Mouse (Mus musculus) right cerebral cortex, adult 2 months (tissue): ENCODE results near the gene Tmem163.

Source experiments
- DNase-seq, 2 experiments: peaks; one replicate each; pipeline ENCODE4 v3.0.0; 2021 to 2022; ENCODE audit warnings: low spot score in 2 of 2

Tmem163 gene

GRCm38 (mm10) chr1:127500219-127500618, 179.1 kb downstream of the Tmem163 start:
- peak; percentile 91 for DNase-seq

- no peak for DNase-seq
Measured at GRCm38 (mm10) chr1:127498746-127499145, 180.6 kb downstream of the Tmem163 start.

GRCm38 (mm10) chr1:127496737-127497543, 182.4 kb downstream of the Tmem163 start:
- DNase-seq = peak; percentile 49 to 51

- DNase-seq = peak in 1 of 2 experiments; percentile 69
Measured at GRCm38 (mm10) chr1:127487161-127487560, 192.2 kb downstream of the Tmem163 start.

GRCm38 (mm10) chr1:127484826-127485225, 194.5 kb downstream of the Tmem163 start:
- peak; percentile 56 to 65 for DNase-seq

- DNase-seq = no peak
Measured at GRCm38 (mm10) chr1:127484188-127484587, 195.2 kb downstream of the Tmem163 start.

DNA sequence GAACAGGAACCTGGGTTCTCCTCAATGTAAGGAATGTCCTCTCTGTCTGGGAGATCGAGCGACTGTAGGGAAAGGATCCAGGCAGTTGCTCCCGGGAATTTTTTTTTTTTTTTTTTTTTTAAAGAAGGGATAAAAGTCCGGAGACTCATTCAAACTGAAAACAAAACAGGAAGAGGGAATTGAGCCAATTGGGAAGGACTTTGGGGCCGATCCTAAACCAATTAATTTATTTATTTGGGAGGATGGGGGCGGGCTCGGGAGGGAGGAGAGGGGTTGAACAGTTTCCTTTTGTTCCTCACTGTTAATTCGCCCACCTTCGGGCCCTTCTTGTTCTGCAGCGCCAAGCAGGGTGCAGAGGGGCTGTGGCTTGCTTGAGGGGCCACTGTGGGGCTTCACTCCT, 196.4 kb downstream of the Tmem163 start:
- DNase-seq = no peak

- no peak for DNase-seq
Measured at GRCm38 (mm10) chr1:127475756-127476155, 203.6 kb downstream of the Tmem163 start.

- DNase-seq = no peak
Measured at GRCm38 (mm10) chr1:127470175-127470574, 209.2 kb downstream of the Tmem163 start.

GRCm38 (mm10) chr1:127467238-127467637, 212.1 kb downstream of the Tmem163 start:
- DNase-seq = no peak

DNA sequence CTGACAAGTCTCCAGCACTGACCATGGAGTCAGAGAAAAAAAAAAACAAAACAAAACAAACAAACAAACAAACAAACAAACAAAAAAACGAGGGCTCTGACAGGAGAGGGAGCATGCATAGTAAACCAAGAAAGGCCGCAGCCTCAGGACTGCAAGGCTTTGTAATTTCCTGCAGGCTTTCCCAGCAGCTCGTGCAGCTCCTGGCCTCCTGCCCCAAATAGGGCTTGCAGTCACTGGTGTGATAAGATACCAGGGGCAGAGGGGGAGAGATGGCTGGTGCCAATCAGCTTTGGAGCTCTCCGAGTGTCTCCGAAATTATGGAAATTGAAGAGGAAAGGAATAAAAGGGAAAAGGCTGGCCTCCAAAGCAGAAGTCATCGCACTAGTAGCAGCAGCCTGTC, 214.1 kb downstream of the Tmem163 start:
- DNase-seq = no peak

DNA sequence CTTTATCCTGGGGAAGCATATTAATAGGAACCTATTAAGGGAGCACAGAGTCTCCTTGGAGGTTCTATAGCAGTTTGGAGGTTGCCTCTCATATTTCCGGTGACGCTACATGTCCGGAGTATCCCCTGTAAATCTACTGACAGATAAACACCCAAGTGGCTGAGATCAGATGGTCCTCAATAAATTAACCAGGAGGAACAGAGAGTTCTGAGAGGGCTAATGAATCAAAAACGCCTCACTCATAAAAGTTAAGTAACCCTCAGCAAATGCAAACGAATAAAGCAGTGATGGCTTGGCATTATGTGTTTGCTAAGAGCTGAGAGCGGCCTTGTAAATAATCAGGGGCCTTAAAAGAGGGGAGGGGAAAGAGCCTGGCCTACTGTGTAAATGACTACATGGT, 215.3 kb downstream of the Tmem163 start:
- no peak for DNase-seq

DNA sequence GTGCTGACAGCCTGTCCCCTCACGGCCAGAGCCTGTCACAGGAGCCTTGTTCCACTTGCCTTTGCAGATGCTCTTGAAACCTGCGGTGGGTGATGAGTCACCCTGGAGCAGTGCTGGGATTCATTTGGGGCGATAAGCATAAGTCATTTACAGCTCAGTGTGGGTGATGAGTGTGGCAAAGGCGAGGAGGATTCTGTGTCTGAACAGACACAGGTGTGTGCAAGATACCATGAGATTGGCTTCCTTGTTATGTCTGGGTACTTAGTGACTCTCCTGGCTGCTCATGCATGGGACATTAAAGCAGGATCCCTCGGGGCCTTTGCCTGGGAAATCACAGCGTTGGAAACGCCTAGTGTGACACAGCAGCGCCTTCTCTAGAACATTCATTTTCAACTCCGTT, 218.3 kb downstream of the Tmem163 start:
- peak; percentile 42 to 49 for DNase-seq

DNA sequence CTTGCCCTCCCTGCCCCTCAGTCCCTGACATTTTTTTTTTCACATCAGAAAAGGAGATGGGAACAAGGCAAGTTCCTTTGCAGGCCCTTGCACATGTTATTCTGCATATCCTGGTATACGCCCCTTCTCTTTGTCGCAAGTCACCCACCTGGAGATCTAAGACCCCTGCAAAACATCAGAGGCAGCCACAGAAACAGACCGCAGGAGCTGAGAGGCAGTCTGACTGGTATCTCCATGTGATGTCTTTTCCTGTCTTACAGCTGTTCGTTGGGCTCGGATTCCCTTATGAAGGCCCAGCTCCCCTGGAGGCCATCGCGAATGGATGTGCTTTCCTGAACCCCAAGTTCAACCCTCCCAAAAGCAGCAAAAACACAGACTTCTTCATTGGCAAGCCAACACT, 219.8 kb downstream of the Tmem163 start:
- no peak for DNase-seq

DNA sequence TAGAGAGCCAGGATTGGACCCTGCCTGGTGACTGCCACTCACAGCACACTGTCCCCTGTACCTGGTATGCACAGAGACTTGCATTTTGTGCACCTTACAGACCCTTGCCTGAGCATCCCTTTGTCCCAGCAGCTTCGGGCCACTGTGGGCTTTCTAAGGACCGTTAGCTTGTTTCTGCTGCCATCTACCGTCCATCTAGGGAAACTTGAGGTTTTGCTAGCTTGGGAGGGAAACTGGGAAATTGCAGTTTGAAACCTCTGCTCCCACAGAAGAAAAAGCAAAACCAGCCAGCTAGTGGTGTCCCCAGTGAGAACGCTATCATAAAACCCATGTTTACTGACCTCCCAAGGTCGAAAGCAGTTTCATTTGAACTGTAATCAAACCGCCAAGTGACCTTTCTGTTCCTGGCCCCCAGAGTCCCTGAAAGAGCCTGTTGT, 220.3 kb downstream of the Tmem163 start:
- peak; percentile 70 to 74 for DNase-seq

DNA sequence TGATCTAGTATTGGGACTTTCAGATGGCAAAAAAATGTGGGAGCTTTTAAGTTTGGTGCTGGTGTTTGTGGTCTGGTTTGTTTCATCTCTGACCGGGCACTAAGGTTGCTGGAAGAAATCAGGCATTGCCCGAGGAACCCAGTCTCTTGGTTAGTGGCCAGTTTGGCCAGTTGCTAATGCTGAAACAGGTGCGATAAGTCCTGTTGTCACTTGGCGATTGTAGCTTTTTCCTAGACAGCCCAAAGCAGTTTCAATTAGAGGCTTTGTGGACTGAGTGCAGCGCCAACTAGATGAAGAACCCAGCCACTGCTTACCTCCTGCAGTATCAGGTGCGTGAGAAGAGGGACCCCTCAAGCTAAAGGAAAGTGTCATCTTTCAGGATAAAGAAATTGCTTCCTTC, 226.0 kb downstream of the Tmem163 start:
- no peak for DNase-seq

- DNase-seq = no peak
Measured at GRCm38 (mm10) chr1:127444836-127445485, 234.4 kb downstream of the Tmem163 start.

- no peak for DNase-seq
Measured at GRCm38 (mm10) chr1:127442880-127443877, 236.2 kb downstream of the Tmem163 start.

GRCm38 (mm10) chr1:127441736-127442135, 237.6 kb downstream of the Tmem163 start:
- DNase-seq = no peak

DNA sequence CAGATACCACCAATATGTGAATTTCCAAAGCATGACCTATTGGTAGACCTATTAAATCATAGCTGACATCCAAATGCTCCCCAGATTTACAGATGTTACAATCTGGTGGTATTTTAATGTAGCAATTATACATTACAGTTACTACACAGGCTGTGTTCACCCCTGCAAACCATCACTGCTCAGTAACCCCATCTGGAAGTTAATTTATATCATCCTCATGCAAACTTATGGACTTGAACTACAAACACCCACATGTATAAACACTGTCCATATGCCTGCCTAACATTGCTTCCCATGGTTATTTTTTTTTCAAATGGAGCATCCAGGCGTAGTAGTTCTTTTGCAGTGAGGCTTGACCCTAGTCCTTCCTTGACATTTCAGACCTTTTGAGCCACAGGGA, 238.3 kb downstream of the Tmem163 start:
- no peak for DNase-seq

DNA sequence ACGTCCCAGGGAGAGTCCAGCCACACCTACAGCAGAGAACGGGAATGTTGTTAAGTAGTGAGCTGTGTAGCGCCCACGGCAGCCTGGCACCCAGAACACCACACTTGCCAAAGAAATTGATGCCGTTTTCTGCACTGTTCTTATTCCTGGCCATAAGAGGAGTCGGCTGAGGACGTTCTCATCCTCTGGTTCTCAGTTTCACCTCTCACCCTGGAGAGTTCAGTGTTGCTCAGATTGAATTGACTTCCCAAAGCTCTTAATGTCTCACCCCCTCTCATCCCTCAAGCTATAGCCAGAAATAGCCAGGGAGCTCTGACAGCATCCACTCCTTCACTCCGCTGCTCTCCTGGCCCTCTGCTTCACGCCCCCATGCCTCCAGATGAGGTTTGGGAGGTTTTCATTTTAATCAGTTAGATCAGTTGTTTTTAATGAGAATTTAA, 239.9 kb downstream of the Tmem163 start:
- DNase-seq = peak; percentile 45 to 63

DNA sequence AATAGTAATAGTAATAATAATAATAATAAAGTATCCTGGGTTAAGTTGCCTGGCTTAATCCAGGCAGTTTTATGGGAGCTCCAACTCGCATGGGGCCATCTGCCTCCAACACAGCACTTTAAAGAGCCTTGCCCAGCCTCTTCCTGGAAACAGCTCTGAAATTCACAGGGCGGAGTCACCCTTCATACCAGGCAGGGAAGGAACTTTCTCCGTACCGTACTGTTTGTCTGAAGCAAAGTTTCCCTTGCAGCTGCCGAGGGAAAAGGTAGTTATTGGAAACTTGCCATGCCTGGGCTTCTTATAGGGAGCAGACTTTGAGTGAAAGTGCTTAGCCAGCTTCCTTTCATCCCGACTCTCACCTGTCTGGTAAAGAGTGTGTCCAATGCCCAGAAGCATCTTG, 242.3 kb downstream of the Tmem163 start:
- DNase-seq = no peak
